Mouse (Mus musculus) embryonic facial prominence, embryonic 10.5 days (tissue): ENCODE results near the gene Egf. TPM values are rescaled to one million over a fixed set of nuclear protein-coding genes. Genes with fewer than 3 reads are reported as not detected.

Experiments used
- DNase-seq: peaks from one replicate; pipeline ENCODE4 v3.0.0-alpha.2; 2017; ENCODE audit warnings: low spot score
- H3K27ac ChIP-seq: fragments of 300-500 bp; sonication (generic); replicated peaks from 2 replicates; pipeline ENCODE4 v1.5.1; 2016; ENCODE audit warnings: mild to moderate bottlenecking
- H3K27me3 ChIP-seq: fragments of 300-500 bp; sonication (generic); replicated peaks from 2 replicates; pipeline ENCODE4 v1.6.1; 2016; ENCODE audit warnings: low read depth, mild to moderate bottlenecking; ENCODE audit not compliant: poor library complexity, severe bottlenecking
- H3K36me3 ChIP-seq: fragments of 300-500 bp; sonication (generic); replicated peaks from 2 replicates; pipeline ENCODE4 v1.6.1; 2016; ENCODE audit warnings: mild to moderate bottlenecking, moderate library complexity
- H3K4me1 ChIP-seq: fragments of 300-500 bp; sonication (generic); 2 replicates; pipeline ENCODE4 v1.6.1; 2016
- H3K4me3 ChIP-seq: fragments of 300-500 bp; sonication (generic); 2 replicates; pipeline ENCODE4 v1.5.1; 2016; ENCODE audit warnings: mild to moderate bottlenecking, moderate library complexity
- H3K9me3 ChIP-seq: fragments of 300-500 bp; sonication (generic); 2 replicates; pipeline ENCODE4 v1.6.1; 2016; ENCODE audit warnings: mild to moderate bottlenecking
- WGBS: fragments of 180-500 bp; shearing (Covaris S2); methylation state at CpG from one replicate; pipeline ENCODE4 v1.1.7; 2016; 5-methylcytosine and 5-hydroxymethylcytosine counted together
- polyA plus RNA-seq: library from polyadenylated mRNA; unstranded; fragments of >200 nt; fragmentation: Nextera tagmentation; extraction: Ambion mirVana; gene quantifications from 2 replicates; pipeline ENCODE4 v1.2.1, GENCODE M21; 2016

Egf gene
- polyA plus RNA-seq, 1 experiment from 2014 or later: 1.5 TPM

GRCm38 (mm10) chr3:129744803-129745202 is 10.3 kb downstream of the Egf start:
- no peaks in the 10 kb centered on the region for H3K36me3 ChIP-seq
- no peaks in the 10 kb centered on the region for H3K27me3 ChIP-seq
- no peaks in the 10 kb centered on the region for H3K4me1 ChIP-seq
- H3K9me3 ChIP-seq: no peaks in the 10 kb centered on the region
- H3K27ac ChIP-seq: no peak overlapping the region
- DNase-seq: peak; percentile 63
- WGBS: 51% methylated on average over 8 of the region's 8 CpGs
- H3K4me3 ChIP-seq: no peak overlapping the region

- WGBS: 78% methylated on average over 6 of the region's 6 CpGs
- Histone ChIP-seq H3K27me3 (no peaks in the 10 kb centered on the region), H3K4me3 (no peak overlapping the region), H3K27ac (no peak overlapping the region), H3K4me1 (peaks cover 6% of the 10 kb centered on the region; the same call in 1 of the 2 replicates), H3K36me3 (no peaks in the 10 kb centered on the region), H3K9me3 (no peaks in the 10 kb centered on the region)
- no peak for DNase-seq
Observed at GRCm38 (mm10) chr3:129742781-129743180, 12.3 kb downstream of the Egf start.

GRCm38 (mm10) chr3:129738291-129739183 is 16.6 kb downstream of the Egf start:
- Histone ChIP-seq H3K27me3 (no peaks in the 10 kb centered on the region), H3K4me1 (peaks cover 6% of the 10 kb centered on the region; the same call in 1 of the 2 replicates), H3K36me3 (no peaks in the 10 kb centered on the region), H3K27ac (no peak overlapping the region), H3K4me3 (no peak overlapping the region), H3K9me3 (no peaks in the 10 kb centered on the region)
- 70% methylated on average over 16 of the region's 16 CpGs for WGBS
- no peak for DNase-seq

- H3K9me3 ChIP-seq: no peaks in the 10 kb centered on the region
- WGBS: 83% methylated on average over 6 of the region's 6 CpGs
- no peaks in the 10 kb centered on the region for H3K27me3 ChIP-seq
- H3K27ac ChIP-seq: no peak overlapping the region
- H3K4me1 ChIP-seq: no peaks in the 10 kb centered on the region
- DNase-seq: no peak
- no peaks in the 10 kb centered on the region for H3K36me3 ChIP-seq
- no peak overlapping the region for H3K4me3 ChIP-seq
Observed at GRCm38 (mm10) chr3:129731636-129732035, 23.5 kb downstream of the Egf start.

- H3K4me1 ChIP-seq: 0 out of 2 replicates have a peak, but pooled peaks cover 3% of the 10 kb centered on the region
- H3K9me3 ChIP-seq: no peaks in the 10 kb centered on the region
- peak; percentile 52 for DNase-seq
- H3K4me3 ChIP-seq: no peak overlapping the region
- no peaks in the 10 kb centered on the region for H3K27me3 ChIP-seq
- WGBS: 30% methylated on average over 8 of the region's 8 CpGs
- H3K27ac ChIP-seq: no peak overlapping the region
- no peaks in the 10 kb centered on the region for H3K36me3 ChIP-seq
Observed at GRCm38 (mm10) chr3:129730426-129730825, 24.7 kb downstream of the Egf start.

GRCm38 (mm10) chr3:129729916-129730315 is 25.2 kb downstream of the Egf start:
- no peak for DNase-seq
- H3K9me3 ChIP-seq: no peaks in the 10 kb centered on the region
- H3K27me3 ChIP-seq: no peaks in the 10 kb centered on the region
- H3K27ac ChIP-seq: no peak overlapping the region
- no peak overlapping the region for H3K4me3 ChIP-seq
- no peaks in the 10 kb centered on the region for H3K36me3 ChIP-seq
- H3K4me1 ChIP-seq: 0 out of 2 replicates have a peak, but pooled peaks cover 3% of the 10 kb centered on the region
- 73% methylated on average over 5 of the region's 5 CpGs for WGBS

GRCm38 (mm10) chr3:129725592-129725991 is 29.5 kb downstream of the Egf start:
- peak overlapping the region; percentile 66 for H3K4me3 ChIP-seq
- H3K27me3 ChIP-seq: no peaks in the 10 kb centered on the region
- H3K36me3 ChIP-seq: no peaks in the 10 kb centered on the region
- H3K4me1 ChIP-seq: peaks cover 11% of the 10 kb centered on the region; the same call in 1 of the 2 replicates
- WGBS: 74% methylated on average over 5 of the region's 5 CpGs
- DNase-seq: no peak
- H3K27ac ChIP-seq: no peak overlapping the region
- no peaks in the 10 kb centered on the region for H3K9me3 ChIP-seq

- H3K9me3 ChIP-seq: no peaks in the 10 kb centered on the region
- DNase-seq: peak; percentile 90
- WGBS: under 1% methylated on average over 24 of the region's 24 CpGs
- peak overlapping the region; percentile 89 for H3K27ac ChIP-seq
- no peaks in the 10 kb centered on the region for H3K27me3 ChIP-seq
- peak overlapping the region; percentile 66 for H3K4me3 ChIP-seq
- no peaks in the 10 kb centered on the region for H3K36me3 ChIP-seq
- H3K4me1 ChIP-seq: peaks cover 11% of the 10 kb centered on the region; the same call in 1 of the 2 replicates
Observed at GRCm38 (mm10) chr3:129724961-129725501, 30.1 kb downstream of the Egf start.

GRCm38 (mm10) chr3:129724505-129724904 is 30.6 kb downstream of the Egf start:
- Histone ChIP-seq H3K27me3 (no peaks in the 10 kb centered on the region), H3K4me3 (peak overlapping the region; percentile 66), H3K9me3 (no peaks in the 10 kb centered on the region), H3K4me1 (peaks cover 11% of the 10 kb centered on the region; the same call in 1 of the 2 replicates), H3K27ac (peak overlapping the region; percentile 89), H3K36me3 (no peaks in the 10 kb centered on the region)
- WGBS: 70% methylated on average over 5 of the region's 5 CpGs
- DNase-seq: no peak

- Histone ChIP-seq H3K36me3 (no peaks in the 10 kb centered on the region), H3K27me3 (no peaks in the 10 kb centered on the region), H3K4me1 (peaks cover 11% of the 10 kb centered on the region; the same call in 1 of the 2 replicates), H3K4me3 (no peak overlapping the region), H3K9me3 (no peaks in the 10 kb centered on the region), H3K27ac (no peak overlapping the region)
- DNase-seq: no peak
- WGBS: 71% methylated on average over 4 of the region's 4 CpGs
Observed at GRCm38 (mm10) chr3:129723311-129723710, 31.8 kb downstream of the Egf start.

GRCm38 (mm10) chr3:129714542-129715145 is 40.5 kb downstream of the Egf start:
- Histone ChIP-seq H3K36me3 (peaks cover 3% of the 10 kb centered on the region; the same call in 1 of the 2 replicates), H3K4me1 (no peaks in the 10 kb centered on the region), H3K27ac (no peak overlapping the region), H3K9me3 (no peaks in the 10 kb centered on the region), H3K4me3 (no peak overlapping the region), H3K27me3 (no peaks in the 10 kb centered on the region)
- DNase-seq: no peak
- WGBS: 78% methylated on average over 15 of the region's 15 CpGs

GRCm38 (mm10) chr3:129708157-129708556 is 47.0 kb downstream of the Egf start:
- peak; percentile 68 for DNase-seq
- no peaks in the 10 kb centered on the region for H3K9me3 ChIP-seq
- H3K36me3 ChIP-seq: 0 out of 2 replicates have a peak, but pooled peaks cover 2% of the 10 kb centered on the region
- H3K27ac ChIP-seq: no peak overlapping the region
- peaks cover 3% of the 10 kb centered on the region for H3K4me1 ChIP-seq
- H3K4me3 ChIP-seq: no peak overlapping the region
- no peaks in the 10 kb centered on the region for H3K27me3 ChIP-seq
- whole genome bisulfite sequencing: 14% methylated on average over 5 of the region's 5 CpGs
